Mouse (Mus musculus): ENCODE results near the gene Tshz2.

- no peak for TF ChIP-seq CTCF (IDR thresholded peaks at IDR 0.05)
- TF ChIP-seq EP300 (IDR thresholded peaks at IDR 0.05): no peak
Measured at GRCm38 (mm10) chr2:169761726-169762125, 128.9 kb downstream of the Tshz2 start.

All from lung, postnatal 0 days (tissue).